Mouse (Mus musculus) intestine, postnatal 0 days (tissue): Measurements from ENCODE around the gene Wdr27. TPM values are rescaled to one million over a fixed set of nuclear protein-coding genes. Genes with fewer than 3 reads are reported as not detected.
"Not testable (repeated sequence)": the region's sequence is repeated elsewhere in the genome, so short reads cannot be mapped to it uniquely, and the experiment has no call there.

Source experiments
- ATAC-seq: fragments of 200-750 bp; cut with Nextera tagmentation; 2 replicates; pipeline ENCODE4 v1.8.0; 2017; ENCODE audit warnings: mild to moderate bottlenecking, moderate TSS enrichment, moderate library complexity
- H3K27ac ChIP-seq: fragments of 300-500 bp; sonication (generic); 2 replicates; pipeline ENCODE4 v1.5.1; 2014; ENCODE audit warnings: mild to moderate bottlenecking, low read depth, low read length, moderate library complexity
- H3K27me3 ChIP-seq: fragments of 300-500 bp; sonication (generic); replicated peaks from 2 replicates; pipeline ENCODE4 v1.6.1; 2014; ENCODE audit warnings: low read length, mixed read lengths; ENCODE audit not compliant: control insufficient read depth, insufficient read depth
- H3K36me3 ChIP-seq: fragments of 300-500 bp; sonication (generic); 2 replicates; pipeline ENCODE4 v1.6.1; 2014; ENCODE audit warnings: mild to moderate bottlenecking, moderate library complexity; ENCODE audit not compliant: control insufficient read depth, insufficient read depth
- H3K4me1 ChIP-seq: fragments of 300-500 bp; sonication (generic); replicated peaks from 2 replicates; pipeline ENCODE4 v1.6.1; 2014; ENCODE audit warnings: antibody characterized with exemption, low read length, mixed read lengths; ENCODE audit not compliant: control insufficient read depth, insufficient read depth
- H3K4me2 ChIP-seq: fragments of 300-500 bp; sonication (generic); replicated peaks from 2 replicates; pipeline ENCODE4 v1.6.1; 2014; ENCODE audit warnings: low read depth, mild to moderate bottlenecking, moderate library complexity
- H3K4me3 ChIP-seq: fragments of 300-500 bp; sonication (generic); 2 replicates; pipeline ENCODE4 v1.5.1; 2014; ENCODE audit warnings: low read depth, low read length
- H3K9ac ChIP-seq: fragments of 300-500 bp; sonication (generic); 2 replicates; pipeline ENCODE4 v1.6.1; 2014; ENCODE audit warnings: mild to moderate bottlenecking, low read depth, low read length
- H3K9me3 ChIP-seq: fragments of 300-500 bp; sonication (generic); 2 replicates; pipeline ENCODE4 v1.6.1; 2016; ENCODE audit warnings: mixed run types; ENCODE audit not compliant: control insufficient read depth
- CTCF ChIP-seq: sonication (generic); IDR thresholded peaks from 2 replicates; pipeline ENCODE4 v1.5.1; 2016; ENCODE audit warnings: low read depth, mild to moderate bottlenecking, control low read depth, antibody characterized with exemption, moderate library complexity
- WGBS: fragments of 180-500 bp; shearing (Covaris S2); extraction: QIAGEN DNeasy Blood & Tissue Kit; methylation state at CpG from one replicate; pipeline ENCODE4 v1.1.7; 2014; 5-methylcytosine and 5-hydroxymethylcytosine counted together
- polyA plus RNA-seq: library from polyadenylated mRNA; unstranded; fragments of >200 nt; fragmentation: Nextera tagmentation; extraction: Ambion mirVana; gene quantifications from 2 replicates; pipeline ENCODE4 v1.2.1, GENCODE M21; 2015

Wdr27 gene
- 6.0 and 6.2 TPM in 2 replicates for polyA plus RNA-seq

GRCm38 (mm10) chr17:14943009-14943728 lies at the start of gene Wdr27, which contains the start of gene 1600012H06Rik:
Gene Wdr27 (minus strand): TSS chr17:14943158.
Gene 1600012H06Rik (plus strand): TSS chr17:14943184.
- Histone ChIP-seq H3K4me2 (peak within 1 kb of the TSS; percentile 89), H3K27me3 (no peaks in the 10 kb centered on the region), H3K27ac (peak within 1 kb of the TSS; percentile 81), H3K9me3 (no peaks in the 10 kb centered on the region), H3K36me3 (0 out of 2 replicates have a peak, but pooled peaks cover 5% of the 10 kb centered on the region), H3K4me1 (peaks cover 13% of the 10 kb centered on the region; the same call in 1 of the 2 replicates), H3K9ac (peak within 1 kb of the TSS; percentile 66), H3K4me3 (peak within 1 kb of the TSS; percentile 84)
- no peak for TF ChIP-seq CTCF
- under 1% methylated on average over 54 of the region's 54 CpGs for WGBS
- peak; percentile 97 for ATAC-seq

- not testable (repeated sequence) for H3K4me2 ChIP-seq, H3K27me3 ChIP-seq, H3K9me3 ChIP-seq, H3K27ac ChIP-seq, H3K9ac ChIP-seq, H3K36me3 ChIP-seq, H3K4me3 ChIP-seq, H3K4me1 ChIP-seq
- WGBS = no CpG with 5 or more reads among the region's 98 CpGs
- ATAC-seq = peak; percentile 86
These were observed 49.7 kb upstream of the Wdr27 start for GRCm38 (mm10) chr17:14992522-14993138.

GRCm38 (mm10) chr17:14990116-14990702 lies 47.3 kb upstream of the Wdr27 start:
- H3K9me3 ChIP-seq, H3K36me3 ChIP-seq, H3K4me1 ChIP-seq, H3K27me3 ChIP-seq, H3K9ac ChIP-seq, H3K27ac ChIP-seq, H3K4me2 ChIP-seq, ATAC-seq, H3K4me3 ChIP-seq: not testable (repeated sequence)
- WGBS = 87% methylated on average over 4 of the region's 5 CpGs

GRCm38 (mm10) chr17:14978362-14979038 lies 35.5 kb upstream of the Wdr27 start, which contains the start of the genes 9030025P20Rik and Gm3417:
Gene 9030025P20Rik (plus strand): TSS chr17:14978468.
Gene Gm3417 (minus strand): TSS chr17:14978790.
- WGBS = no CpG with 5 or more reads among the region's 60 CpGs
- not testable (repeated sequence) for H3K4me2 ChIP-seq, H3K9me3 ChIP-seq, H3K27me3 ChIP-seq, H3K4me1 ChIP-seq, H3K27ac ChIP-seq, H3K36me3 ChIP-seq, H3K9ac ChIP-seq, H3K4me3 ChIP-seq
- ATAC-seq = peak; percentile 99

- H3K36me3 ChIP-seq, H3K27me3 ChIP-seq, H3K4me1 ChIP-seq, H3K27ac ChIP-seq, H3K4me2 ChIP-seq, H3K4me3 ChIP-seq, H3K9ac ChIP-seq, H3K9me3 ChIP-seq: not testable (repeated sequence)
- peak; percentile 4; the same call in 1 of the 2 replicates for ATAC-seq
- 2% methylated on average over 4 of the region's 7 CpGs for WGBS
These were observed 34.9 kb upstream of the Wdr27 start for GRCm38 (mm10) chr17:14977718-14978361.

- H3K27me3 ChIP-seq, H3K36me3 ChIP-seq, H3K9me3 ChIP-seq, ATAC-seq, H3K4me3 ChIP-seq, H3K27ac ChIP-seq, H3K4me2 ChIP-seq, H3K9ac ChIP-seq, H3K4me1 ChIP-seq: not testable (repeated sequence)
- WGBS = no CpG with 5 or more reads among the region's 6 CpGs
These were observed 25.5 kb upstream of the Wdr27 start for GRCm38 (mm10) chr17:14968373-14968913.

- ATAC-seq = peak; percentile 62
- not testable (repeated sequence) for H3K36me3 ChIP-seq, H3K4me1 ChIP-seq, H3K4me3 ChIP-seq, H3K27me3 ChIP-seq, H3K9me3 ChIP-seq, H3K4me2 ChIP-seq, H3K9ac ChIP-seq, H3K27ac ChIP-seq
- WGBS = no CpG with 5 or more reads among the region's 44 CpGs
These were observed 18.7 kb upstream of the Wdr27 start for GRCm38 (mm10) chr17:14961557-14962154.

- H3K36me3 ChIP-seq, H3K27ac ChIP-seq, H3K9me3 ChIP-seq, H3K27me3 ChIP-seq, H3K4me1 ChIP-seq: not testable (repeated sequence)
- under 1% methylated on average over 39 of the region's 100 CpGs for WGBS
- Histone ChIP-seq H3K4me2 (peak within 1 kb of the TSS; percentile 90), H3K4me3 (peak within 1 kb of the TSS; percentile 62), H3K9ac (peak within 1 kb of the TSS; percentile 73)
- peak; percentile 83 for ATAC-seq
These were observed 18.1 kb upstream of the Wdr27 start, which contains the start of gene Phf10 for GRCm38 (mm10) chr17:14960951-14961556. Gene Phf10 (minus strand): TSS chr17:14961273.
